Mouse (Mus musculus): Measurements from ENCODE around the gene Bclaf1. TPM values are rescaled to one million over a fixed set of nuclear protein-coding genes. Genes with fewer than 3 reads are reported as not detected.

The Bclaf1 gene
- total RNA-seq, 2 experiments from 2014 or later, result 64.1 to 75.1 TPM

Small RNA genes lying within 50 kb of the gene (microRNA-seq; reads per million reads assigned to microRNA genes)
- gene Mir6413, result 0 reads per million in 2 experiments

Other genes with a start within 250 kb of the Bclaf1 start
- gene Map7, start 164.0 kb upstream of the Bclaf1 start, total RNA-seq (2021), result 1 to 10 TPM; 1.9 to 2.0 TPM
- 1 to 10 TPM; 1.2 to 1.5 TPM for gene Mtfr2, start 35.3 kb downstream of the Bclaf1 start, total RNA-seq (2021)